ENCODE assay signal across 8 mouse cellular contexts in genomic region chr1:157410937-157411336, GRCm38 (mm10). TPM values are rescaled to one million over a fixed set of nuclear protein-coding genes. Genes with fewer than 3 reads are reported as not detected.
DNase-seq lines count a peak whose midpoint lies in the region; ATAC-seq and TF ChIP-seq lines count a peak whose summit lies in the region.

No protein-coding gene starts in this region.

- no peak for ATAC-seq in heart, embryonic 11.5 days (replicated peaks; ENCODE audit: insufficient number of reproducible peaks, low FRiP score, low TSS enrichment)
- no peak for ATAC-seq in forebrain, embryonic 12.5 days (ENCODE audit: low FRiP score)
- ATAC-seq in liver, embryonic 16.5 days (ENCODE audit: low read depth): no peak

- H3K79me3 ChIP-seq in C2C12 (ENCODE audit: low read depth): peaks cover 8% of the 10 kb centered on the region

- TF ChIP-seq CTCF in C2C12 (IDR thresholded peaks at IDR 0.05; ENCODE audit: control insufficient read depth, insufficient read depth, insufficient read length): no peak

- H3K4me2 ChIP-seq in heart, embryonic 11.5 days: peak overlapping the region; percentile 70
- peak overlapping the region; percentile 74 for H3K4me2 ChIP-seq in forebrain, embryonic 12.5 days
- peak overlapping the region; percentile 93 for H3K4me2 ChIP-seq in liver, embryonic 16.5 days (ENCODE audit: low read depth, low read length)

- DNase-seq in heart, adult 8-10 months (ENCODE audit: low spot score): no peak
- no peak for DNase-seq in thymus, postnatal 36 days
- DNase-seq in cerebellum, postnatal 10 days: no peak
- DNase-seq in frontal cortex, adult 2 months (ENCODE audit: extremely low spot score in 1 of 2, low spot score in 1 of 2): no peak

- no peaks in the 10 kb centered on the region for H3K36me3 ChIP-seq in heart, embryonic 11.5 days (ENCODE audit: control insufficient read depth, insufficient read depth, low read length)
- H3K36me3 ChIP-seq in C2C12 (ENCODE audit: control insufficient read depth, insufficient read depth): no peaks in the 10 kb centered on the region
- H3K36me3 ChIP-seq in forebrain, embryonic 12.5 days (replicated peaks): no peaks in the 10 kb centered on the region
- H3K36me3 ChIP-seq in liver, embryonic 16.5 days (ENCODE audit: control insufficient read depth, insufficient read depth): no peaks in the 10 kb centered on the region

- H3K9me3 ChIP-seq in heart, embryonic 11.5 days (replicated peaks; ENCODE audit: control insufficient read depth, low read length): no peaks in the 10 kb centered on the region
- H3K9me3 ChIP-seq in forebrain, embryonic 12.5 days: no peaks in the 10 kb centered on the region
- no peaks in the 10 kb centered on the region for H3K9me3 ChIP-seq in liver, embryonic 16.5 days (replicated peaks; ENCODE audit: control insufficient read depth, low read length)

- peak overlapping the region; percentile 6 for H3ac ChIP-seq in C2C12 (ENCODE audit: control insufficient read depth, insufficient read length, low read depth)

- H3K9ac ChIP-seq in heart, embryonic 11.5 days (ENCODE audit: low read depth, low read length): peak overlapping the region; percentile 10; the same call in 1 of the 2 replicates
- H3K9ac ChIP-seq in forebrain, embryonic 12.5 days: peak overlapping the region; percentile 92
- no peak overlapping the region for H3K9ac ChIP-seq in liver, embryonic 16.5 days (ENCODE audit: low read depth, low read length)

- H3K27ac ChIP-seq in heart, embryonic 11.5 days (ENCODE audit: low read depth, low read length): no peak overlapping the region
- H3K27ac ChIP-seq in forebrain, embryonic 12.5 days: no peak overlapping the region
- H3K27ac ChIP-seq in liver, embryonic 16.5 days (ENCODE audit: low read length): no peak overlapping the region

- H3K4me3 ChIP-seq in heart, embryonic 11.5 days (ENCODE audit: low read depth, low read length): peak overlapping the region; percentile 98
- no peak overlapping the region for H3K4me3 ChIP-seq in C2C12 (ENCODE audit: insufficient read depth, poor library complexity, severe bottlenecking)
- peak overlapping the region; percentile 99 for H3K4me3 ChIP-seq in forebrain, embryonic 12.5 days (replicated peaks)
- peak overlapping the region; percentile 74 for H3K4me3 ChIP-seq in liver, embryonic 16.5 days (ENCODE audit: low read depth, low read length)

- H3K4me1 ChIP-seq in heart, embryonic 11.5 days (ENCODE audit: control insufficient read depth, insufficient read depth, low read length): peaks cover 14% of the 10 kb centered on the region
- peaks cover 30% of the 10 kb centered on the region for H3K4me1 ChIP-seq in forebrain, embryonic 12.5 days
- H3K4me1 ChIP-seq in liver, embryonic 16.5 days (ENCODE audit: control insufficient read depth, low read depth, low read length): no peaks in the 10 kb centered on the region; the same call in 1 of the 2 replicates

- 12% methylated on average over 8 of the region's 8 CpGs for WGBS in heart, embryonic 11.5 days (ENCODE audit: insufficient replicate concordance)
- 8% methylated on average over 8 of the region's 8 CpGs for WGBS in forebrain, embryonic 12.5 days
- WGBS in liver, embryonic 16.5 days (ENCODE audit: insufficient replicate concordance): 8% methylated on average over 8 of the region's 8 CpGs

- no peaks in the 10 kb centered on the region for H3K27me3 ChIP-seq in heart, embryonic 11.5 days (ENCODE audit: control insufficient read depth, insufficient read depth, low read length)
- no peaks in the 10 kb centered on the region for H3K27me3 ChIP-seq in C2C12 (ENCODE audit: control insufficient read depth, insufficient read depth, insufficient read length)
- H3K27me3 ChIP-seq in forebrain, embryonic 12.5 days: no peaks in the 10 kb centered on the region
- H3K27me3 ChIP-seq in liver, embryonic 16.5 days (ENCODE audit: control insufficient read depth, insufficient read depth, low read depth, low read length): peaks cover 7% of the 10 kb centered on the region

- peaks cover 55% of the 10 kb centered on the region for H3K79me2 ChIP-seq in C2C12 (ENCODE audit: control insufficient read depth, insufficient read depth)

TF ChIP-seq in C2C12, 6 proteins besides CTCF, POLR2A, EP300 and RAD21:
- TF ChIP-seq MYOD1 (IDR thresholded peaks at IDR 0.05; ENCODE audit: control insufficient read depth, insufficient read length, low read depth) (no peak), CEBPB (IDR thresholded peaks at IDR 0.05; ENCODE audit: low read depth) (no peak), FOSL1 (IDR thresholded peaks at IDR 0.05; ENCODE audit: insufficient read depth, low read length, poor library complexity, severe bottlenecking) (no peak), MYOG (IDR thresholded peaks at IDR 0.05; ENCODE audit: control insufficient read depth, extremely low read depth, insufficient read length) (no peak), MAX (IDR thresholded peaks at IDR 0.05) (no peak), USF1 (IDR thresholded peaks at IDR 0.05; ENCODE audit: low read depth) (no peak)
TF ChIP-seq in C2C12: peak in this region for 0.

RNA-seq across cellular contexts. Expression of gene Rasal2, which starts 1.5 kb away (rescaled TPM):
- 16.1 and 16.4 TPM in 2 replicates for polyA plus RNA-seq in heart, embryonic 11.5 days (2014; fragmentation: Nextera tagmentation; extraction: Ambion mirVana)
- 10 to 100 TPM; 20.2 to 26.5 (median 21.6) TPM for total RNA-seq in heart, adult 8-10 months (2022)
- polyA plus RNA-seq in C2C12 (2012; fragmentation: generic; extraction: Trizol): 3.0 TPM
- 25.8 and 28.9 TPM in 2 replicates for polyA plus RNA-seq in forebrain, embryonic 12.5 days (2016; fragmentation: Nextera tagmentation; extraction: Ambion mirVana)
- polyA plus RNA-seq in liver, embryonic 16.5 days (2015; fragmentation: Nextera tagmentation; extraction: Ambion mirVana): 0.83 and 1.4 TPM in 2 replicates
- 26.5 and 27.2 TPM in 2 replicates for polyA plus RNA-seq in frontal cortex, adult 2 months (2012; rRNA removed)

RNA-seq across cellular contexts. Expression of gene Cryzl2, which starts 47.4 kb away (rescaled TPM):
- polyA plus RNA-seq in heart, embryonic 11.5 days (2014; fragmentation: Nextera tagmentation; extraction: Ambion mirVana): 32.6 TPM in 2 replicates
- 10 to 100 TPM in 3 of 4 experiments, 1 to 10 TPM in 1; 9.6 to 11.9 (median 10.7) TPM for total RNA-seq in heart, adult 8-10 months (2022)
- 0.09 TPM for polyA plus RNA-seq in C2C12 (2012; fragmentation: generic; extraction: Trizol)
- polyA plus RNA-seq in forebrain, embryonic 12.5 days (2016; fragmentation: Nextera tagmentation; extraction: Ambion mirVana): 6.7 and 8.3 TPM in 2 replicates
- 8.5 and 10.3 TPM in 2 replicates for polyA plus RNA-seq in liver, embryonic 16.5 days (2015; fragmentation: Nextera tagmentation; extraction: Ambion mirVana)
- 14.8 and 16.0 TPM in 2 replicates for polyA plus RNA-seq in frontal cortex, adult 2 months (2012; rRNA removed)
